Mouse (Mus musculus): ENCODE data around the gene Wfdc15b.

Gene Wfdc15b

DNA sequence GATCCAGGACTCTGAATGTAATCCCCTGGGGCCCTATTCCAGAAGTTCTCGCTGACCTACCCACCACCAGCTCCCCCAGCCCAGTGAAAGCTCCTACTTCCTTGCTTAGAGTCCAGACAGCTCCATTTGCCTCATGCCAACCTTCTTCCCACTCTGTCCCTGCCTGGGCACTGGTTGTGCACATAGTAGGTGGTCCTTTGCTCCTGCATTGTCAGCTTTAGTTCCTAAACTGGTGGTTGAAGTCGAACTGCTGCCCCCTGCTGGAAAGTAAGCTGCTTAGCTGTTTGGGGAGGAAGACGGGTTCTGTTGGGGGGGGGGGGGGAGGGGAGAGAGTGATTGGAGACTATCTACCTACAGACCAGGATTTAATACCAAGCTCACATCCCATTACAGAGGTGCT is 41.3 kb downstream of the Wfdc15b start:
- DNase-seq (ENCODE audit: low spot score), result peak; percentile 9

DNA sequence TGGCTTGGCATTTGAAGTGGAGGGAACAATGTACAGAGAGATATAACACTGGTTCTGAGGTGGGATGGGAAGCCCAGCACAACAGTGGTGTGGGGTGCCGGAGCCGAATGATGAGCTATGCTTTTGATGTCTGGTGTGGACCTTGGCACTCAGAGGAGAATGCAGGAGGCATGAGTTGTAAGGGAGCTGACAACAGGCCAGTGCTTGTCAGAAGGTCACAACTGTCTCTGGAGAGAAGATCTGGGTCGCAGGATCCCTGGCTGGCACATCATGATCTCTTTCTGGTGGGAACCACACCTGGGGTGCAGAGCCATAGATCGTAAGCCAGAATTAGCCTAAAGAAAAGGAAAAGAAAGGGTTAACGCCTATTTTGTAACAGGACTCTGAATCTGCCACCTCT is 43.6 kb downstream of the Wfdc15b start:
- no peak for DNase-seq (ENCODE audit: low spot score)

DNA sequence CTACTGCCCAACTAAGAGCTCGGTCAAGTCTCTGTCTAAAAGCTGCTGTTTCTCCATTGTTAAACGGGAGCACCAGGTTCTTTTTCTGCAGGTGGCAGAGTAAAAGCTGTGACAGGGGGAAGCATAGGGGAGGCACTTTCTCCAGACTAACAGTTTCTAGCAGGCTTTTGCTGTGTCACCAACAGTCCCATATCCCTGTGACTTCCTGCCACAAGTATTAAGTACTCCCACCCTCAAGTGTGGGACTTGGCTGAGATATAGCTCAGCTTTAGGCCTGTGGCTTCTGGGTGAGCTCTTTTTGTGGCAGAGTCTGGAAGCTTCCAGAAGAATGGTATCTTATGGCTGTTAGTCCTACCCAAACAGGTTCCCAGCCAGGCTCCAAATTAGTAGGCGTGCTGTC is 45.6 kb downstream of the Wfdc15b start:
- DNase-seq (ENCODE audit: low spot score), result no peak

DNA sequence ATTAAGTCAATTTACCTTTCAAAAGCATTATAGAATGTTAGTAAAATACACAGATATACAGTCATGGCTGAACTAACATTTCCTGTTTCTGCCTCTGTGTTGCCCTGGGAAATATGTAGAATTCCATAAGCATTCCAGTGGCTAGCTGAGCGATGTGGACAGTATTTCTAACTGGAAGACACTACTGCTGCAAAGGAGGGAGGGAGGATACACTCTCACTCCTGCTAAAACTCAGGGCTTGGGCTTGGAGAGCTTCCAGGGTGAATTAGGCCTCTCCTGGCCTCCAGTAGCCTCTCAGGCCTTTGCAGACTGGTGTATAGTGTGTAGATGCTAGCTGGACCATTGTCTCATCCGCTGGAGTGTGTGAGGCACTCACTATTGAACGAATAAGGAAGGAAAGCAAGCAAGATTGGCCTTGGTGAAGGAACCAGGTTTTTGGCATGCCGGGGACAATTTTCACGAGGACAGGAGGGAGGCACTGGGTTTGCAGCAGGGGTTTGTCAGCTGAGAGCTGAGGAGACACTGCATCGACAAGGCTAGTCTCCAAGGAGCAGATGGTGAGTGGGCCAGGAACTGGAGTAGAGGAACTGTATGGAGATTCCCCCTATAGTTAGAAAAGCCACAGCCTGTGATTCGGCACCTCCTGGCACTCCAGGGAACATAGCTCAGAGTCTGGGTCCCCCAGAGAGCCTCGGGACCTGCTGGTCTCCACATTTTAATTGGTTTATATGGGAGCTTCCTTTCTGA is 46.6 kb downstream of the Wfdc15b start:
- no peak for DNase-seq (ENCODE audit: low spot score)

DNA sequence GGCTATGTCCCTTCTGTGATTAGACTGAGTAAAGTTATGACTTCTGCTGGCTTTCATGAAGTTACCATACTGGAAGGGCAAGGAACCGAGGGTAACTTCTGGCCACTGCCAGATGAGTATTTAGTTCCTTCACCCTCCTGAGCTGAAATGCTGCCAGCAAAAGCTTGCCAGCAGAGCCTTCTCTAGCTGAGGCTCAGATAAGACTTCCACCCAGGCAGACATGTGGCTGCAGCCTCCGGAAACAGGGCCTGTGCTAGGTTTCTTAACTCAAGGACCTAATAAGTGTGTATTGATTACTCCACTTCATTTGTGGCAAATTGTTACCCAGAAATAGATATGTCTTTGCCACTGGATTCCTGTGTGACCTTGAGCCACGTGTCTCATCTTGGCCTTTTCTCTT is 48.1 kb downstream of the Wfdc15b start:
- no peak for DNase-seq (ENCODE audit: low spot score)

DNA sequence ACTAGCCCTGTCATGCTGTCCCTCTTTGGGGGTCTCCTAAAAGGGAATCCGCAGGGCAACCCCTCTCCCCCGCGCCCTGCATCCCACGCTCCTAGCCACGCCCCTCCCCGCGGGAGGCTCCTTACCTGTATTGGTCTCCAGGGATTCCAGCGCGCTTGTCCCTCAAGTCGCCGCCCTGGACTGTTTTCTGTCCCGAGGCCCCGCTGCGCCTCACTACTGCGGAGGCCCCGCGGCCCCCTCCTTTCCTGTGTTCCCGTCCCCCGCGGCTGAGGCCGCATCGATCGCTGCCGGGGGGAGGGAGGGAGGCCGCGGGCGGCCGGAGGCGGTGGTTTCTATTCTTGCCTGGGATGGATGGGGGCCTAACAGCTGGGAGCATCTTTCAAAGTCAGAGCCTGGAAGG is 50.6 kb downstream of the Wfdc15b start, which contains the start of gene Kcns1:
Gene Kcns1, minus strand, starts transcription at position 212 of the 400 bp plus-strand sequence.
- no peak for DNase-seq (ENCODE audit: low spot score)

DNA sequence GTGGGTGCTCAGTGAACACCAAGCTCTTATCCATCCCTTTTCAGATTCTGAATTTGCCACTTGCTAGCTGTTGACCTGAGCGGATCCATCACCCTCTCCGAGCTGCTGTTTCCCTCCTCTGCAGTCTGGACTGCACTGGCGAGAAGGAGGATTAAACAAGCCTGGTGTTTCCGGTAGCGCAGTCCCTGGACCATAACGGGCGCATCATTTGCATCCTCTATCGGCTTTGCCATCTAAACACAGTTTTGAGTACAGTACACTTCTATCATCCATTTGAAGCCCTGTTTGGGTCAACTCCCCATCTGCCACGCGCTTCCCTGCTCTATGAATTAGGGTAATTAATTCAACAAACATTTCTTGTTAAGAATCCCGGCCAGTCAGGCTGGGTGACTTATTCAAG is 51.1 kb downstream of the Wfdc15b start:
- DNase-seq (ENCODE audit: low spot score), result no peak

DNA sequence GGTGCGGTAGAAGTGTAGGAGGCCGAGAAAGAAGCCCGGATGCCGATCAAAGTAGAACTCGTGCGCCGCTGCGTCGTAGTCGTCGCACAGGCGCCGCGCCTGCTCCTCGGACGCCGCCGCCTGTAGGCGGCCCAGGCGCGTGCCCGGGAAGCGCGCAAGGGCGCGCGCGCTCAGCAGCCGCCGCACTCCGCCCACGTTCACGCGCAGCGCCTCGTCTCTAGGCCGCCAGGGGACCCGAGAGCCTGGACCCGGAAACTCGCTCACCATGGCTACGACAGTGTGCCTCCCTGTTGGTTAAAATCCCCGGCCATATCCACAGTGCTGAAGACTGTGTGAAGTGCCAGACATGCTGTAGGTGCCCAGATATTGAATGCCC is 52.9 kb downstream of the Wfdc15b start:
- DNase-seq (ENCODE audit: low spot score), result no peak

DNA sequence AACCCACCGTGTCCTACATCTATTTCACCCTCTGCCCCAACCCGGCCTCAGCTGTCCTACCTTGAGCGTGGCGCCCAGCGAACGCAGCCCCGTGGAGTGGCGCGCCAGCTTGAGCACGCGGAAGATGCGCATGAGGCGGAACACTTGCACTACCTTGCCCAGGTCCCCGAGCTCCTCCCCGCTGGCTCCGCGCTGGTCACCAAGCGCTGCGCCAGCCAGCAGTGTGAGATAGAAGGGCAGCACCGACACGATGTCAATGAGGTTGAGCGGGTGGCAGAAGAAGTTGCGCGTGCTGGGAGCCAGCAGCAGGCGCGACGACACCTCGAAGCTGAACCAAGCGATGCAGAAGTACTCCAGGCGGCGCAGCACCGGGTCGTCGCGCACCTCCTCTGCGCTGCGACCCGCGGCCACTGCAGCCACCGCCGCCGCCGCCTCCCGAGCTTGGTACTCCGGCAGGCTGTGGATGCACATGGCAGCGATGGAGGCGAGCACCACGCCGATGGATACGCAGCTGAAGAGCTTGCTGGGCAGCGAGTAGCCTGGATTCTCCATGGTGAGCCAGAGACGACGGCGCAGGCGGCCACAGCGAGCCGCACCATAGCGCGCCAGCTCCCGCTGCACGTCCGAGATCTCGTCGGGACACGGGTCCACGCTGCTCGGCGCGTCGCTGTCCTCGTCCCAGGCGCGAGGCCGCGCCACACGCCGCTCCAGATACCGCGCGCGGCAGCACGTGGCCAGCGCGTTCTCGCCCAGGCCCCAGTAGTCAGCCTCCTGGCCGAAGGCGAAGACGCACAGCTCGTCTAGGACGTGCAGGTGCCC is 53.5 kb downstream of the Wfdc15b start:
- DNase-seq (ENCODE audit: low spot score), result no peak

DNA sequence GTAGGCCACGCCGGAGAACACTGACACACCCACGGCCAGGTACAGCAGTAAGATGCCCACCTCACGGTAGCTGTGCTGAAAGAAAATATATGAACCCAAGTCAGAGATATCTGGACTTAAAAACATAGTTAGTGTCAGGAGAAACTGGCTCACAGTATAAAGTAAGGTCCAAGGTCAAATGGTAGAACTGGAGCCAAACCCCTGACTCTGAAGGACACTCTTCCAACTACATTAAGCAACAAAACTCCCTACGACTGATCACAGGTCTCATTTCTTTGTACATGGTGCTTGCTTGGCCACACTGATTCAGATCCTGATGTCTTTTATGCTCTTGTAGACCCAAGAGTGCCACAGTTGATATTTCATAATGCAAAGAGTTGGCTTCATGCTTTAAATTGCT is 56.5 kb downstream of the Wfdc15b start:
- no peak for DNase-seq (ENCODE audit: low spot score)

Measured in urinary bladder, postnatal 25 days (tissue).